Mouse (Mus musculus) heart, embryonic 16.5 days (tissue): ENCODE measurements at regions not wholly inside any gene's neighbourhood (a gene's known extent, or its start where the extent isn't known, plus 50 kb on each side); places are given as distances from the start of the nearest gene placed in this dataset.

Experiments
- ATAC-seq: fragments of 200-750 bp; cut with Nextera tagmentation; replicated peaks from 2 replicates; pipeline ENCODE4 v1.8.0; 2017; ENCODE audit warnings: moderate number of reproducible peaks; ENCODE audit not compliant: insufficient read depth, low FRiP score; ENCODE audit errors: extremely low read depth
- H3K27ac ChIP-seq: fragments of 300-500 bp; sonication (generic); 2 replicates; pipeline ENCODE4 v1.5.1; 2014; ENCODE audit warnings: mild to moderate bottlenecking, low read length, control low read depth, moderate library complexity
- H3K27me3 ChIP-seq: fragments of 300-500 bp; sonication (generic); 2 replicates; pipeline ENCODE4 v1.6.1; 2014; ENCODE audit warnings: low read length, mixed read lengths; ENCODE audit not compliant: control insufficient read depth, insufficient read depth
- H3K36me3 ChIP-seq: fragments of 300-500 bp; sonication (generic); 2 replicates; pipeline ENCODE4 v1.6.1; 2014; ENCODE audit not compliant: control insufficient read depth, insufficient read depth
- H3K4me1 ChIP-seq: fragments of 300-500 bp; sonication (generic); 2 replicates; pipeline ENCODE4 v1.6.1; 2014; ENCODE audit warnings: low read length, mixed read lengths; ENCODE audit not compliant: control insufficient read depth, insufficient read depth
- H3K4me2 ChIP-seq: fragments of 300-500 bp; sonication (generic); 2 replicates; pipeline ENCODE4 v1.6.1; 2014; ENCODE audit warnings: low read depth, mild to moderate bottlenecking, control low read depth, low read length
- H3K4me3 ChIP-seq: fragments of 300-500 bp; sonication (generic); 2 replicates; pipeline ENCODE4 v1.5.1; 2014; ENCODE audit warnings: mild to moderate bottlenecking, control low read depth, low read length
- H3K9ac ChIP-seq: fragments of 300-500 bp; sonication (generic); 2 replicates; pipeline ENCODE4 v1.6.1; 2014; ENCODE audit warnings: low read length, control low read depth
- H3K9me3 ChIP-seq: fragments of 300-500 bp; sonication (generic); replicated peaks from 2 replicates; pipeline ENCODE4 v1.6.1; 2016; ENCODE audit warnings: low read length; ENCODE audit not compliant: control insufficient read depth
- WGBS: fragments of 180-500 bp; shearing (Covaris S2); extraction: QIAGEN DNeasy Blood & Tissue Kit; methylation state at CpG from one replicate; pipeline ENCODE4 v1.1.7; 2014; 5-methylcytosine and 5-hydroxymethylcytosine counted together

DNA sequence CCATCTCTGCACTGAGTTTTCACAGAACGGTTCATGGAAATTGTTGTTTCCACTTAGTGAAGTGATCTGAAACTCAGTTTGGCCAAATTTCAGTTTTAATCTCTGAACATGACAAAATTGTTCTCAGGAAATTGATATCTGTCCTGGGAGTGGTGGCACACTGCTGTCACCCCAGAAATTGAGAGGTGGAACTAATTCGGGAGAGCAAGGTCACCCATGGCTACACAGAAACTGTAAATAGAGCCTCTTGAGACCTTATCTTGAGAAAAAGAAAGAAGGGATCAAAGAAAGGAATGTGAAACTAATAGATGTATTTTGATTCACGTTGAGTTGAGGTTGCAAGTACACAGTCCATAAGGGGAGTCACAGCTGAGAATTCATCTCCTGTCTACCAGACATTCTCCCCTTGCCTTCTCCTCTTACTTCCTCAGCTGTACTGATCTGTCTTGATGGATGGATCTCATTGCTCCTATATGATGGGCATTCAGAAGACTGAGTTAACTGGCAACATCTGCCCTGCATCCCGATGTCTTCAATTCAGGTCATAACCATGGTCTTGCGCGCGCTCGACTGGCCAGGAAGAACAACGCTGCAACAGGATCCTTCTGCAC, 120.2 kb upstream of the Atp2b1 start:
- Histone ChIP-seq H3K9ac (no peak overlapping the region), H3K36me3 (no peaks in the 10 kb centered on the region), H3K27ac (no peak overlapping the region), H3K4me1 (no peaks in the 10 kb centered on the region), H3K4me2 (no peak overlapping the region), H3K27me3 (no peaks in the 10 kb centered on the region), H3K9me3 (no peaks in the 10 kb centered on the region), H3K4me3 (no peak overlapping the region)
- 82% methylated on average over 9 of the region's 9 CpGs for WGBS
- no peak for ATAC-seq

DNA sequence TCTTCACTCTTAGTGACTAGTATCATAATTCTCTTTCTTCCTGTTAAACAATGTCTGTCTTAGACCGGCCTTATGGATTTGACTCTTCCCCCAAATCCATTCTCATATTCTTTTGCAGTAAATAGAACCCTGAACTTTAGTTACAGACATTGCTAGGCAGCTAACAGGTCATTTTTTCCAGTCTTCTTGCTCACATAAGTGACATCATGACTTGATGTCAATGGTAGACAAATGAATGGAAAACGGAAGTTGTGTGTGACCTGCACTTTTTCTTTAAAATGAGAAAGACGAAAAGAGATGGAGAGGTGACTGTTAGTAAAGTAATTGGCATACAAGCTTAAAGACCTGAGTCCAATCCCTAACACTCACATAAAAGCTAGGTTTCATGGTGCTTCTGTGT, 118.2 kb upstream of the Atp2b1 start:
- H3K4me3 ChIP-seq = no peak overlapping the region
- no peak overlapping the region for H3K27ac ChIP-seq
- H3K27me3 ChIP-seq = no peaks in the 10 kb centered on the region
- WGBS = 87% methylated on average over 3 of the region's 3 CpGs
- no peaks in the 10 kb centered on the region for H3K36me3 ChIP-seq
- H3K9ac ChIP-seq = no peak overlapping the region
- no peak overlapping the region for H3K4me2 ChIP-seq
- H3K9me3 ChIP-seq = no peaks in the 10 kb centered on the region
- H3K4me1 ChIP-seq = no peaks in the 10 kb centered on the region
- no peak for ATAC-seq

- no peaks in the 10 kb centered on the region for H3K9me3 ChIP-seq
- 65% methylated on average over 6 of the region's 6 CpGs for whole genome bisulfite sequencing
- no peak overlapping the region for H3K4me3 ChIP-seq
- H3K4me1 ChIP-seq = no peaks in the 10 kb centered on the region
- no peak overlapping the region for H3K4me2 ChIP-seq
- no peak overlapping the region for H3K27ac ChIP-seq
- no peak overlapping the region for H3K9ac ChIP-seq
- ATAC-seq = no peak
- H3K27me3 ChIP-seq = no peaks in the 10 kb centered on the region
- H3K36me3 ChIP-seq = no peaks in the 10 kb centered on the region
Observed at GRCm38 (mm10) chr10:98798634-98799415, 115.4 kb upstream of the Atp2b1 start.

DNA sequence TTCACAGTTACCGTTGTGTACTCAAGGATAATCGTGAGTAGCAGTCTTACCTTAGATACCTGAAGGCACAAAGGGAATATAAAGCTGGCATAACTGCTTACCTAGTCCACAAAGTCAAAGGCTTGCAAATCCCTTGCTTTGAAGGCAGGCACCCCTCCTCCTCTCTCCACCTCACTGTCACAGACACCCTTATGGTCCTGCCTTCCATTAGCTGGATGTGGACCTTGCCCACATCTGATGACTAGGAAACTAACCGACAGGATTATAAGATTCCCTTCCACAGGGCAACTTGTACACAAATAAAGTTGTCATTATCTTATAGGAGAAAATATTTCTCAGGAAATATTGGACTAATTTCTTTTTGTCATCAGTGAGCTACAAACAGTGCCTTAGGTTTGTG, 114.4 kb upstream of the Atp2b1 start:
- 82% methylated on average over 3 of the region's 3 CpGs for WGBS
- no peak for ATAC-seq

GRCm38 (mm10) chr10:98800949-98801348, 113.3 kb upstream of the Atp2b1 start:
- Histone ChIP-seq H3K9me3 (no peaks in the 10 kb centered on the region), H3K4me2 (no peak overlapping the region), H3K27me3 (no peaks in the 10 kb centered on the region), H3K4me3 (no peak overlapping the region), H3K36me3 (no peaks in the 10 kb centered on the region), H3K27ac (no peak overlapping the region), H3K9ac (no peak overlapping the region), H3K4me1 (no peaks in the 10 kb centered on the region)
- no peak for ATAC-seq
- WGBS = 64% methylated on average over 8 of the region's 8 CpGs

More for the DNA sequence above, 114.4 kb upstream of the Atp2b1 start:
- no peak overlapping the region for H3K4me3 ChIP-seq
- H3K4me2 ChIP-seq = no peak overlapping the region
- no peaks in the 10 kb centered on the region for H3K4me1 ChIP-seq
- no peaks in the 10 kb centered on the region for H3K9me3 ChIP-seq
- H3K36me3 ChIP-seq = no peaks in the 10 kb centered on the region
- no peaks in the 10 kb centered on the region for H3K27me3 ChIP-seq
- no peak overlapping the region for H3K9ac ChIP-seq
- no peak overlapping the region for H3K27ac ChIP-seq

- Histone ChIP-seq H3K27ac (no peak overlapping the region), H3K36me3 (no peaks in the 10 kb centered on the region), H3K4me3 (no peak overlapping the region), H3K9ac (no peak overlapping the region), H3K27me3 (no peaks in the 10 kb centered on the region), H3K9me3 (no peaks in the 10 kb centered on the region), H3K4me2 (no peak overlapping the region), H3K4me1 (no peaks in the 10 kb centered on the region)
- WGBS = 89% methylated on average over 1 of the region's 1 CpGs
- no peak for ATAC-seq
Observed at GRCm38 (mm10) chr10:98805013-98805412, 109.2 kb upstream of the Atp2b1 start.

DNA sequence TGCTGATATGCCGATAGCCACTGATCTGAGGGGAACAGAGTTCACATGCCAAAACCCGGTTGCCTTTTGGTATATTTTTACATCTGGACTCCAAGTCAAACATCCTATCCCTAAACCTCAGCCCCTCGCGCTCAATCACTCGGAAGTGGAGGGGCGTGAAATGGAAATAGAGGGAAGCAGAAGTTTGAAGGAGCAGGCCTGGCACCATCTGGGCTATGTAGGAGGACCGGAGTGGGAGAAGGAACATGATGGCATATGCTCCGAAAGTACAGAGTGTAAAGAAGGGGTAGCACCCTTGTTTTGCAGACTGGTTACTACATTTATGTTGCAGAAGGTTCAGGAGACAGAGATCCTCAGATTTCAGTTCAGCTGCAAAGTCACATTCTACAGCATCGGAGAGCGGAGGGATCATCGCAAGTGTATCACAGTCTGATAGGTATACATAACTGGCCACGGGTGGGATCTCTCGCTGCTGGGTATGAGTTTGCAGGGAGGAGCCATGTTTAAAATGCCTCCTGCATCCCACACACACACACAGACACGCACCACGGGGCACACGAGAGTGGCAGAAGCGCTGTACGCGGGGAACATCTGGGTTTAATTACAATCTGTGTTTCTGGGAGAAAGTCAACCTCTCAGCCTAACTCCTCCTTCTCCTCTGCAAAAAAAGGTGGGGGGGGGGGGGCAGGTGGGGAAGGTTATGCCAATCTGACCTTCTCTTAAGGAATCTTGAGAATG, 107.2 kb upstream of the Atp2b1 start:
- no peaks in the 10 kb centered on the region for H3K4me1 ChIP-seq
- H3K36me3 ChIP-seq = no peaks in the 10 kb centered on the region
- H3K9ac ChIP-seq = no peak overlapping the region
- ATAC-seq = no peak
- H3K27me3 ChIP-seq = no peaks in the 10 kb centered on the region
- H3K9me3 ChIP-seq = no peaks in the 10 kb centered on the region
- no peak overlapping the region for H3K4me2 ChIP-seq
- no peak overlapping the region for H3K4me3 ChIP-seq
- H3K27ac ChIP-seq = no peak overlapping the region
- 83% methylated on average over 19 of the region's 19 CpGs for whole genome bisulfite sequencing

GRCm38 (mm10) chr10:98808644-98809043, 105.6 kb upstream of the Atp2b1 start:
- no peak overlapping the region for H3K9ac ChIP-seq
- no peaks in the 10 kb centered on the region for H3K27me3 ChIP-seq
- no peaks in the 10 kb centered on the region for H3K9me3 ChIP-seq
- no peak overlapping the region for H3K4me3 ChIP-seq
- no peak overlapping the region for H3K4me2 ChIP-seq
- H3K4me1 ChIP-seq = no peaks in the 10 kb centered on the region
- ATAC-seq = no peak
- no peak overlapping the region for H3K27ac ChIP-seq
- H3K36me3 ChIP-seq = no peaks in the 10 kb centered on the region
- 87% methylated on average over 4 of the region's 4 CpGs for WGBS

- Histone ChIP-seq H3K9me3 (no peaks in the 10 kb centered on the region), H3K27ac (no peak overlapping the region), H3K4me2 (no peak overlapping the region), H3K36me3 (no peaks in the 10 kb centered on the region), H3K4me1 (0 out of 2 replicates have a peak, but pooled peaks cover 2% of the 10 kb centered on the region), H3K27me3 (no peaks in the 10 kb centered on the region), H3K4me3 (no peak overlapping the region), H3K9ac (no peak overlapping the region)
- no peak for ATAC-seq
- 85% methylated on average over 5 of the region's 5 CpGs for WGBS
Observed at GRCm38 (mm10) chr10:98829051-98829450, 85.2 kb upstream of the Atp2b1 start.
